Mouse (Mus musculus): ENCODE measurements at regions not wholly inside any gene's neighbourhood (a gene's known extent, or its start where the extent isn't known, plus 50 kb on each side); places are given as distances from the start of the nearest gene placed in this dataset.
"Not testable (repeated sequence)": the region's sequence is repeated elsewhere in the genome, so short reads cannot be mapped to it uniquely, and the experiment has no call there.

DNA sequence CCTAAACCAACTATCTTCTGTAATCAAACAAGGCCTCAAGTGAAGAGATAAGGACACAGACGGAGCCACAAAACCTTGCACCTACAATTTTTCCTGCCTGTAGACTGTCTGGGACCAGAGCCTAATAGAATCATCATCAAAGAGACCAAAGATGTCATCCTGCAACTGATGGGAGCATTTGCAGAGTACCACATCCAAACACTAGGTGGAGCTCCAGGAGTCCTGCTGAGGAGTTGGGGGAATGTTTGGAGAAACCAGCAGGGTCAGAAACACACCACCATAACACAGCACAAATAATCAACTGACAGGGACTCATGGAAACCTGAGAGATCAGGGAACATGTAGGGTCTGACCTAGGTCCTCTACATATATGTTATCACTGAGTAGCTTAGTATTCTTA is 160.9 kb downstream of the Gm6760 start:
- peak; percentile 3 for DNase-seq

DNA sequence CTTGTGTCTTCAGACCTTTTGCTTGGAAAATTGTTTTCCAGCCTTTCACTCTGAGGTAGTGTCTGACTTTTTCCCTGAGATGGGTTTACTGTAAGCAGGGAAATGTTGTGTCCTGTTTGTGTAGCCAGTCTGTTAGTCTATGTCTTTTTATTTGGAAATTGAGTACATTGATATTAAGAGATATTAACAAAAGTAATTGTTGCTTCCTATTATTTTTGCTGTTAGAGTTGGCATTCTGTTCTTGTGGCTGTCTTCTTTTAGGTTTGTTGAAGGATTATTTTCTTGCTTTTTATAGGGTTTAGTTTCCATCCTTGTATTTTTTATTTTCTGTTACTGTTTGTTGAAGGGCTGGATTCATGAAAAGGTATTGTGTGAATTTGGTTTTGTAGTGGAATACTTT is 179.6 kb downstream of the Gm6760 start:
- not testable (repeated sequence) for DNase-seq
